Comparison of ENCODE assay signal across 12 mouse cellular contexts in the genomic region with DNA sequence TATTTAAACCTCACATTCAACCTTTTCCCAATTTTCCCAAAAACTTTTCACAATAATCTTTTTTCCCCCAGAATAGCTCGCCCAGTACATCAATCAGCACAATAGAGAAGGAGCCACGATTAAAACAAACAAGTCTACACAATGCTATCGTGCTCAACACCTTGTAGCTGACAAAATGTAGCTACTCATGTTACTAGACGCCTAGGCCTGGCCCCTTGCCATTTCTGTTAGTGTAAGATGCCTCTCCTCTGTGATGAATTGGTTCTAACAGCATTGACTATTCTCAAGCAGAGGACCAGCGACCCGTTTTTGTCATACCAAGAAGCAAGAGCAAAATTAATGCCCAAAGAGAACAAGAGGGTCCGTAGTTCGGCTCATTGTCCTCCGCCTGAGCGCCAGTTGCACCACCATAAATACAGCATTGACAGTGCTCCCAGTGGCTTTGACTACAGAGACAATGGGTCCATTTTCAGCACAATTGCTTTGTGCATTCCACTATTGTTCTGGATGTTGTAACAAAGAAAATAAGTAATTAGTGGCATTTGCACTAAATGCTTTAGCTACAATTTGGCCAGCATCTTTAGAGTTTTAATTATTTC.
DNase-seq lines count a peak whose midpoint lies in the region; ATAC-seq lines count a peak whose summit lies in the region.
"Had no signal": no experiment of that assay in that cellular context is flagged by ENCODE, and none has a peak within 500 bp of the region (broad histone marks: within the 10 kb centered on the region; RNA-seq: fewer than 3 reads in every experiment).

No protein-coding gene starts in this region.

- peak; percentile 54 for DNase-seq in layer of hippocampus, adult 11-12 months (ENCODE audit: low spot score)
- no peak for DNase-seq in layer of hippocampus, postnatal 10 days (ENCODE audit: low spot score in 2 of 2)
- peak; percentile 3 for DNase-seq in ZHBTc4 (ENCODE audit: low read depth, low spot score)
- peak; percentile 47 for DNase-seq in embryo, embryonic 10.5 days (ENCODE audit: low spot score)
- peak; percentile 43 for DNase-seq in neural tube, embryonic 11.5 days (ENCODE audit: low spot score)
- no peak for DNase-seq in urinary bladder, postnatal 36 days (ENCODE audit: low spot score in 2 of 2)
- DNase-seq in frontal cortex, postnatal 25 days (ENCODE audit: low spot score in 2 of 2), result no peak
- DNase-seq: adrenal gland, postnatal 14 days; gastrocnemius, adult 2 months; kidney, postnatal 36 days had no signal

- no peaks in the 10 kb centered on the region for H3K27me3 ChIP-seq in neural tube, embryonic 11.5 days (ENCODE audit: control insufficient read depth, insufficient read depth, low read length)
- H3K27me3 ChIP-seq: limb, embryonic 13.5 days; lung, embryonic 15.5 days had no signal

- H3K4me1 ChIP-seq in neural tube, embryonic 11.5 days (ENCODE audit: control insufficient read depth, insufficient read depth, low read length), result no peaks in the 10 kb centered on the region
- H3K4me1 ChIP-seq: limb, embryonic 13.5 days; lung, embryonic 15.5 days had no signal

- H3K4me3 ChIP-seq in neural tube, embryonic 11.5 days (ENCODE audit: low read depth, low read length), result no peak overlapping the region
- H3K4me3 ChIP-seq: gastrocnemius, adult 2 months; limb, embryonic 13.5 days; lung, embryonic 15.5 days had no signal

- ATAC-seq in neural tube, embryonic 11.5 days (ENCODE audit: insufficient read depth, low FRiP score, low TSS enrichment), result peak; percentile 77

- no peak overlapping the region for H3K9ac ChIP-seq in neural tube, embryonic 11.5 days (ENCODE audit: low read length)
- H3K9ac ChIP-seq: limb, embryonic 13.5 days; lung, embryonic 15.5 days had no signal

- WGBS in neural tube, embryonic 11.5 days, result 36% methylated on average over 10 of the region's 10 CpGs

- no peak overlapping the region for H3K27ac ChIP-seq in neural tube, embryonic 11.5 days (ENCODE audit: low read depth, low read length)
- H3K27ac ChIP-seq: gastrocnemius, adult 2 months; limb, embryonic 13.5 days; lung, embryonic 15.5 days had no signal

- no peaks in the 10 kb centered on the region for H3K36me3 ChIP-seq in neural tube, embryonic 11.5 days (ENCODE audit: control insufficient read depth, insufficient read depth, low read length)
- H3K36me3 ChIP-seq: limb, embryonic 13.5 days; lung, embryonic 15.5 days had no signal

- no peak overlapping the region for H3K4me2 ChIP-seq in neural tube, embryonic 11.5 days (ENCODE audit: low read depth)
- H3K4me2 ChIP-seq: limb, embryonic 13.5 days; lung, embryonic 15.5 days had no signal

- H3K9me3 ChIP-seq in neural tube, embryonic 11.5 days (ENCODE audit: control insufficient read depth, low read length), result no peaks in the 10 kb centered on the region
- H3K9me3 ChIP-seq: limb, embryonic 13.5 days; lung, embryonic 15.5 days had no signal

Comparison
In these comparisons a context has a peak if more than half of its experiments do, and no peak if none do; other contexts are left out.
1. DNase-seq: peak in layer of hippocampus, adult 11-12 months (single experiment), ZHBTc4 (single experiment), embryo, embryonic 10.5 days (single experiment) and neural tube, embryonic 11.5 days (single experiment); none in layer of hippocampus, postnatal 10 days (0 of 2), urinary bladder, postnatal 36 days (0 of 2) and frontal cortex, postnatal 25 days (0 of 2).